Mouse (Mus musculus): ENCODE measurements around the gene Asphd1. TPM values are rescaled to one million over a fixed set of nuclear protein-coding genes. Genes with fewer than 3 reads are reported as not detected.
A peak's percentile ranks its signal among the peaks of the same experiment; 100 is the strongest.

The Asphd1 gene
- 0.60 TPM in 2 replicates for polyA plus RNA-seq (2014; fragmentation: Nextera tagmentation; extraction: Ambion mirVana)

- H3K27me3 ChIP-seq (ENCODE audit: control insufficient read depth, insufficient read depth, low read length) = peaks cover 13% of the 10 kb centered on the region
- H3K4me2 ChIP-seq (ENCODE audit: low read depth, low read length) = peak within 1 kb of the TSS; percentile 88
- no peak within 1 kb of the TSS for H3K27ac ChIP-seq (replicated peaks; ENCODE audit: low read depth, low read length)
- H3K4me3 ChIP-seq (ENCODE audit: low read depth, low read length) = peak within 1 kb of the TSS; percentile 32
- WGBS = 2% methylated on average over 21 of the region's 21 CpGs
- 0 out of 2 replicates have a peak within 1 kb of the TSS, but pooled peaks have one; percentile 22 for H3K9ac ChIP-seq (replicated peaks; ENCODE audit: low read length)
- H3K4me1 ChIP-seq (ENCODE audit: control insufficient read depth, insufficient read depth, low read length) = peaks cover 2% of the 10 kb centered on the region; the same call in 1 of the 2 replicates
- H3K9me3 ChIP-seq (replicated peaks; ENCODE audit: control insufficient read depth, low read length) = no peaks in the 10 kb centered on the region
- peak; percentile 65 for ATAC-seq (replicated peaks; ENCODE audit: insufficient number of reproducible peaks, low FRiP score, low TSS enrichment, low read depth)
- DNase-seq (ENCODE audit: low spot score) = peak; percentile 6
- H3K36me3 ChIP-seq (replicated peaks; ENCODE audit: control insufficient read depth, insufficient read depth, low read depth, low read length) = no peaks in the 10 kb centered on the region
These were observed at the start of gene Asphd1 for GRCm38 (mm10) chr7:126949403-126949792. Gene Asphd1, minus strand, starts transcription at chr7:126949582.

- Histone ChIP-seq H3K4me2 (ENCODE audit: low read depth, low read length) (no peak overlapping the region), H3K27ac (replicated peaks; ENCODE audit: low read depth, low read length) (no peak overlapping the region), H3K9me3 (replicated peaks; ENCODE audit: control insufficient read depth, low read length) (no peaks in the 10 kb centered on the region), H3K4me3 (ENCODE audit: low read depth, low read length) (no peak overlapping the region), H3K9ac (replicated peaks; ENCODE audit: low read length) (no peak overlapping the region), H3K4me1 (ENCODE audit: control insufficient read depth, insufficient read depth, low read length) (no peaks in the 10 kb centered on the region), H3K36me3 (replicated peaks; ENCODE audit: control insufficient read depth, insufficient read depth, low read depth, low read length) (no peaks in the 10 kb centered on the region), H3K27me3 (ENCODE audit: control insufficient read depth, insufficient read depth, low read length) (no peaks in the 10 kb centered on the region)
- DNase-seq (ENCODE audit: low spot score) (no peak), ATAC-seq (replicated peaks; ENCODE audit: insufficient number of reproducible peaks, low FRiP score, low TSS enrichment, low read depth) (no peak)
- WGBS = 78% methylated on average over 4 of the region's 4 CpGs
These were observed 47.1 kb upstream of the Asphd1 start for GRCm38 (mm10) chr7:126996449-126996848.

- H3K27me3 ChIP-seq (ENCODE audit: control insufficient read depth, insufficient read depth, low read length) = no peaks in the 10 kb centered on the region
- 72% methylated on average over 8 of the region's 8 CpGs for WGBS
These were observed 39.4 kb upstream of the Asphd1 start for GRCm38 (mm10) chr7:126988816-126989215.

GRCm38 (mm10) chr7:126986319-126986718 lies 36.9 kb upstream of the Asphd1 start:
- H3K4me1 ChIP-seq (ENCODE audit: control insufficient read depth, insufficient read depth, low read length) = no peaks in the 10 kb centered on the region
- 41% methylated on average over 9 of the region's 9 CpGs for WGBS
- H3K9ac ChIP-seq (replicated peaks; ENCODE audit: low read length) = no peak overlapping the region
- no peak overlapping the region for H3K27ac ChIP-seq (replicated peaks; ENCODE audit: low read depth, low read length)
- no peaks in the 10 kb centered on the region for H3K36me3 ChIP-seq (replicated peaks; ENCODE audit: control insufficient read depth, insufficient read depth, low read depth, low read length)
- H3K4me3 ChIP-seq (ENCODE audit: low read depth, low read length) = no peak overlapping the region
- H3K9me3 ChIP-seq (replicated peaks; ENCODE audit: control insufficient read depth, low read length) = no peaks in the 10 kb centered on the region
- DNase-seq (ENCODE audit: low spot score) (peak; percentile 16), ATAC-seq (replicated peaks; ENCODE audit: insufficient number of reproducible peaks, low FRiP score, low TSS enrichment, low read depth) (no peak)
- H3K27me3 ChIP-seq (ENCODE audit: control insufficient read depth, insufficient read depth, low read length) = no peaks in the 10 kb centered on the region
- no peak overlapping the region for H3K4me2 ChIP-seq (ENCODE audit: low read depth, low read length)

More at GRCm38 (mm10) chr7:126988816-126989215, 39.4 kb upstream of the Asphd1 start:
- Histone ChIP-seq H3K4me1 (ENCODE audit: control insufficient read depth, insufficient read depth, low read length) (no peaks in the 10 kb centered on the region), H3K9me3 (replicated peaks; ENCODE audit: control insufficient read depth, low read length) (no peaks in the 10 kb centered on the region), H3K27ac (replicated peaks; ENCODE audit: low read depth, low read length) (no peak overlapping the region), H3K4me2 (ENCODE audit: low read depth, low read length) (no peak overlapping the region), H3K9ac (replicated peaks; ENCODE audit: low read length) (0 out of 2 replicates have a peak overlapping the region, but pooled peaks have one; percentile 6), H3K36me3 (replicated peaks; ENCODE audit: control insufficient read depth, insufficient read depth, low read depth, low read length) (no peaks in the 10 kb centered on the region), H3K4me3 (ENCODE audit: low read depth, low read length) (no peak overlapping the region)
- ATAC-seq (replicated peaks; ENCODE audit: insufficient number of reproducible peaks, low FRiP score, low TSS enrichment, low read depth) (no peak), DNase-seq (ENCODE audit: low spot score) (no peak)

GRCm38 (mm10) chr7:126984667-126985444 lies 35.5 kb upstream of the Asphd1 start:
- ATAC-seq (replicated peaks; ENCODE audit: insufficient number of reproducible peaks, low FRiP score, low TSS enrichment, low read depth) = no peak
- H3K36me3 ChIP-seq (replicated peaks; ENCODE audit: control insufficient read depth, insufficient read depth, low read depth, low read length) = no peaks in the 10 kb centered on the region
- no peak for DNase-seq (ENCODE audit: low spot score)
- H3K27ac ChIP-seq (replicated peaks; ENCODE audit: low read depth, low read length) = no peak overlapping the region
- H3K4me2 ChIP-seq (ENCODE audit: low read depth, low read length) = no peak overlapping the region
- no peaks in the 10 kb centered on the region for H3K9me3 ChIP-seq (replicated peaks; ENCODE audit: control insufficient read depth, low read length)
- no peaks in the 10 kb centered on the region for H3K27me3 ChIP-seq (ENCODE audit: control insufficient read depth, insufficient read depth, low read length)
- no peak overlapping the region for H3K9ac ChIP-seq (replicated peaks; ENCODE audit: low read length)
- 60% methylated on average over 10 of the region's 10 CpGs for WGBS
- no peaks in the 10 kb centered on the region for H3K4me1 ChIP-seq (ENCODE audit: control insufficient read depth, insufficient read depth, low read length)
- H3K4me3 ChIP-seq (ENCODE audit: low read depth, low read length) = no peak overlapping the region

GRCm38 (mm10) chr7:126983113-126983512 lies 33.7 kb upstream of the Asphd1 start:
- no peak overlapping the region for H3K4me3 ChIP-seq (ENCODE audit: low read depth, low read length)

GRCm38 (mm10) chr7:126982054-126982453 lies 32.7 kb upstream of the Asphd1 start:
- no peak overlapping the region for H3K27ac ChIP-seq (replicated peaks; ENCODE audit: low read depth, low read length)
- no peak overlapping the region for H3K4me2 ChIP-seq (ENCODE audit: low read depth, low read length)
- DNase-seq (ENCODE audit: low spot score) (no peak), ATAC-seq (replicated peaks; ENCODE audit: insufficient number of reproducible peaks, low FRiP score, low TSS enrichment, low read depth) (no peak)
- WGBS = 89% methylated on average over 4 of the region's 4 CpGs
- no peaks in the 10 kb centered on the region for H3K9me3 ChIP-seq (replicated peaks; ENCODE audit: control insufficient read depth, low read length)
- no peak overlapping the region for H3K4me3 ChIP-seq (ENCODE audit: low read depth, low read length)
- H3K9ac ChIP-seq (replicated peaks; ENCODE audit: low read length) = no peak overlapping the region
- no peaks in the 10 kb centered on the region for H3K27me3 ChIP-seq (ENCODE audit: control insufficient read depth, insufficient read depth, low read length)
- peaks cover 5% of the 10 kb centered on the region for H3K36me3 ChIP-seq (replicated peaks; ENCODE audit: control insufficient read depth, insufficient read depth, low read depth, low read length)
- no peaks in the 10 kb centered on the region for H3K4me1 ChIP-seq (ENCODE audit: control insufficient read depth, insufficient read depth, low read length)

More at GRCm38 (mm10) chr7:126983113-126983512, 33.7 kb upstream of the Asphd1 start:
- DNase-seq (ENCODE audit: low spot score) (no peak), ATAC-seq (replicated peaks; ENCODE audit: insufficient number of reproducible peaks, low FRiP score, low TSS enrichment, low read depth) (no peak)
- peaks cover 5% of the 10 kb centered on the region for H3K36me3 ChIP-seq (replicated peaks; ENCODE audit: control insufficient read depth, insufficient read depth, low read depth, low read length)
- no peak overlapping the region for H3K4me2 ChIP-seq (ENCODE audit: low read depth, low read length)
- no peak overlapping the region for H3K27ac ChIP-seq (replicated peaks; ENCODE audit: low read depth, low read length)
- WGBS = 84% methylated on average over 7 of the region's 7 CpGs
- H3K4me1 ChIP-seq (ENCODE audit: control insufficient read depth, insufficient read depth, low read length) = no peaks in the 10 kb centered on the region
- H3K9ac ChIP-seq (replicated peaks; ENCODE audit: low read length) = no peak overlapping the region
- no peaks in the 10 kb centered on the region for H3K27me3 ChIP-seq (ENCODE audit: control insufficient read depth, insufficient read depth, low read length)
- no peaks in the 10 kb centered on the region for H3K9me3 ChIP-seq (replicated peaks; ENCODE audit: control insufficient read depth, low read length)

GRCm38 (mm10) chr7:126981601-126982000 lies 32.2 kb upstream of the Asphd1 start:
- H3K4me1 ChIP-seq (ENCODE audit: control insufficient read depth, insufficient read depth, low read length) = no peaks in the 10 kb centered on the region
- 96% methylated on average over 2 of the region's 2 CpGs for WGBS
- peaks cover 5% of the 10 kb centered on the region for H3K36me3 ChIP-seq (replicated peaks; ENCODE audit: control insufficient read depth, insufficient read depth, low read depth, low read length)
- no peak overlapping the region for H3K4me2 ChIP-seq (ENCODE audit: low read depth, low read length)
- H3K27me3 ChIP-seq (ENCODE audit: control insufficient read depth, insufficient read depth, low read length) = no peaks in the 10 kb centered on the region
- no peak overlapping the region for H3K9ac ChIP-seq (replicated peaks; ENCODE audit: low read length)
- no peak overlapping the region for H3K27ac ChIP-seq (replicated peaks; ENCODE audit: low read depth, low read length)
- no peak overlapping the region for H3K4me3 ChIP-seq (ENCODE audit: low read depth, low read length)
- no peaks in the 10 kb centered on the region for H3K9me3 ChIP-seq (replicated peaks; ENCODE audit: control insufficient read depth, low read length)
- no peak for DNase-seq (ENCODE audit: low spot score)
- no peak for ATAC-seq (replicated peaks; ENCODE audit: insufficient number of reproducible peaks, low FRiP score, low TSS enrichment, low read depth)
